Mouse (Mus musculus): ENCODE results near the gene Vta1. TPM values are rescaled to one million over a fixed set of nuclear protein-coding genes. Genes with fewer than 3 reads are reported as not detected.

Gene Vta1
- polyA plus RNA-seq, 1 experiment: 80.4 TPM

DNA sequence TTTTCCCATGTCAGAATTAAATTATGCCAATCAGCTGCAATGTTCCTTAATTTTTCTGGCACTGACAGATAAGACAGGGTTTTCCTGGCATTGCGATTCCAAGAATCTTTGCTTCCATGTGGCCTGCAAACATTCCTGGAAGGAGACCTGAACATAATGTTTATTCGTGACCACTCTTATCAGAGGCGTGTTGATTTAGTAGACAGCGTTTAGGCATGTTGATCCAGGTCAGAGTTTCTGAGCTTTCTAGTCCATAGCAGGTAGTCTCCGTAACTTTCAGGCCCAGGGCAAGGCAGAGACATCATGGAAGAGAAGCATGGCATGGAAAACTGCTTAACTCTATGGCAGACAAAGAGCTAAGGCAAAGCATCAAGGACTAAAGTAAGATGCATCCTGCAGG lies 97.8 kb downstream of the Vta1 start:
- no peak overlapping the region for H3K4me2 ChIP-seq (ENCODE audit: low read depth)

More for the DNA sequence above, 97.8 kb downstream of the Vta1 start:
- H3K79me2 ChIP-seq (ENCODE audit: control insufficient read depth, insufficient read depth): no peaks in the 10 kb centered on the region
- TF ChIP-seq TCF3 (IDR thresholded peaks at IDR 0.05; ENCODE audit: insufficient read length, low read depth): no peak
- no peak for TF ChIP-seq MYOD1 (IDR thresholded peaks at IDR 0.05; ENCODE audit: control insufficient read depth in 1 of 3, insufficient read length in 2 of 3, low read depth in 2 of 3)
- no peak for TF ChIP-seq E2F4 (IDR thresholded peaks at IDR 0.05; ENCODE audit: insufficient read depth)
- no peak for TF ChIP-seq SRF (IDR thresholded peaks at IDR 0.05; ENCODE audit: control insufficient read depth, insufficient read length, low read depth)
- no peak for TF ChIP-seq CEBPB (IDR thresholded peaks at IDR 0.05; ENCODE audit: insufficient read depth, poor library complexity, severe bottlenecking)
- TF ChIP-seq POLR2AphosphoS2 (IDR thresholded peaks at IDR 0.05; ENCODE audit: insufficient read length, low read depth): no peak
- no peak for TF ChIP-seq POLR2A (IDR thresholded peaks at IDR 0.05; ENCODE audit: insufficient read length, low read depth)
- TF ChIP-seq USF1 (IDR thresholded peaks at IDR 0.05; ENCODE audit: low read depth): no peak
- no peak for TF ChIP-seq TCF12 (IDR thresholded peaks at IDR 0.05; ENCODE audit: insufficient read depth, poor library complexity, severe bottlenecking)
- TF ChIP-seq MAX (IDR thresholded peaks at IDR 0.05; ENCODE audit: low read depth): no peak
- TF ChIP-seq REST (IDR thresholded peaks at IDR 0.05; ENCODE audit: insufficient read depth, insufficient read length): no peak
- TF ChIP-seq MYOG (IDR thresholded peaks at IDR 0.05; ENCODE audit: control insufficient read depth in 1 of 3, insufficient read depth in 1 of 3, insufficient read length in 2 of 3, low read depth in 2 of 3): no peak
- no peak overlapping the region for H3ac ChIP-seq (ENCODE audit: control insufficient read depth, insufficient read length)
- H3K36me3 ChIP-seq (ENCODE audit: control insufficient read depth, insufficient read depth): no peaks in the 10 kb centered on the region
- H3K27me3 ChIP-seq (ENCODE audit: control insufficient read depth, insufficient read depth, insufficient read length): no peaks in the 10 kb centered on the region
- no peak overlapping the region for H3K4me3 ChIP-seq

Other genes starting within 250 kb of the Vta1 start
- gene Adgrg6, start 159.9 kb downstream of the Vta1 start, polyA plus RNA-seq (2012; fragmentation: generic; extraction: Trizol): 9.3 TPM
- gene Nmbr, start within 50 bp of the Vta1 start, polyA plus RNA-seq (2012; fragmentation: generic; extraction: Trizol): 0.06 TPM
- gene Gje1, start 12.7 kb upstream of the Vta1 start, polyA plus RNA-seq (2012; fragmentation: generic; extraction: Trizol): not detected

All from myocyte (in vitro differentiated cells).